Mouse (Mus musculus) adrenal gland, adult 8-10 months (tissue): Measurements from ENCODE around the gene Cntn5. TPM values are rescaled to one million over a fixed set of nuclear protein-coding genes. Genes with fewer than 3 reads are reported as not detected.
"Not testable (repeated sequence)": the region's sequence is repeated elsewhere in the genome, so short reads cannot be mapped to it uniquely, and the experiment has no call there.

ENCODE experiments used
- DNase-seq: peaks from one replicate; pipeline ENCODE4 v3.0.0; 2022
- total RNA-seq, 4 experiments: library from RNA; stranded (reverse); gene quantifications; 2 replicates each; pipeline ENCODE4 v1.2.4; 2022

Gene Cntn5
- total RNA-seq, 4 experiments from 2014 or later: not detected

- no peak for DNase-seq
Measured at GRCm38 (mm10) chr9:10650632-10651031, 253.9 kb downstream of the Cntn5 start.

GRCm38 (mm10) chr9:10645951-10646350 lies 258.6 kb downstream of the Cntn5 start:
- no peak for DNase-seq

- DNase-seq: no peak
Measured at GRCm38 (mm10) chr9:10645045-10645830, 259.3 kb downstream of the Cntn5 start.

GRCm38 (mm10) chr9:10618036-10618435 lies 286.5 kb downstream of the Cntn5 start:
- DNase-seq: no peak

- no peak for DNase-seq
Measured at GRCm38 (mm10) chr9:10575346-10576241, 329.0 kb downstream of the Cntn5 start.

GRCm38 (mm10) chr9:10569830-10570229 lies 334.7 kb downstream of the Cntn5 start:
- DNase-seq: no peak

GRCm38 (mm10) chr9:10540877-10541276 lies 363.7 kb downstream of the Cntn5 start:
- not testable (repeated sequence) for DNase-seq

- DNase-seq: no peak
Measured at GRCm38 (mm10) chr9:10532248-10532647, 372.3 kb downstream of the Cntn5 start.

GRCm38 (mm10) chr9:10531087-10531486 lies 373.5 kb downstream of the Cntn5 start:
- DNase-seq: no peak

- no peak for DNase-seq
Measured at GRCm38 (mm10) chr9:10529528-10529927, 375.0 kb downstream of the Cntn5 start.

- DNase-seq: no peak
Measured at GRCm38 (mm10) chr9:10529113-10529512, 375.5 kb downstream of the Cntn5 start.

- no peak for DNase-seq
Measured at GRCm38 (mm10) chr9:10528692-10529091, 375.9 kb downstream of the Cntn5 start.

- DNase-seq: no peak
Measured at GRCm38 (mm10) chr9:10525915-10526667, 378.5 kb downstream of the Cntn5 start.

GRCm38 (mm10) chr9:10522604-10523003 lies 382.0 kb downstream of the Cntn5 start:
- DNase-seq: no peak

- no peak for DNase-seq
Measured at GRCm38 (mm10) chr9:10521054-10521453, 383.5 kb downstream of the Cntn5 start.

GRCm38 (mm10) chr9:10492243-10492642 lies 412.3 kb downstream of the Cntn5 start:
- no peak for DNase-seq

- no peak for DNase-seq
Measured at GRCm38 (mm10) chr9:10471484-10472125, 433.0 kb downstream of the Cntn5 start.

- no peak for DNase-seq
Measured at GRCm38 (mm10) chr9:10464758-10465157, 439.8 kb downstream of the Cntn5 start.

- DNase-seq: no peak
Measured at GRCm38 (mm10) chr9:10457900-10458299, 446.7 kb downstream of the Cntn5 start.

GRCm38 (mm10) chr9:10448987-10449563 lies 455.5 kb downstream of the Cntn5 start:
- no peak for DNase-seq

GRCm38 (mm10) chr9:10447220-10447837 lies 457.2 kb downstream of the Cntn5 start:
- DNase-seq: no peak
